Mouse (Mus musculus) neural tube, embryonic 13.5 days (tissue): Measurements from ENCODE around the gene Hip1. TPM values are rescaled to one million over a fixed set of nuclear protein-coding genes. Genes with fewer than 3 reads are reported as not detected.

Experiments used
- ATAC-seq: fragments of 200-750 bp; cut with Nextera tagmentation; 2 replicates; pipeline ENCODE4 v1.8.0; 2017; ENCODE audit warnings: low read depth, mild to moderate bottlenecking, moderate TSS enrichment, moderate library complexity
- H3K27ac ChIP-seq: fragments of 300-500 bp; sonication (generic); replicated peaks from 2 replicates; pipeline ENCODE4 v1.5.1; 2015; ENCODE audit warnings: moderate library complexity, mild to moderate bottlenecking, inconsistent platforms
- H3K27me3 ChIP-seq: fragments of 300-500 bp; sonication (generic); 2 replicates; pipeline ENCODE4 v1.6.1; 2015; ENCODE audit warnings: mild to moderate bottlenecking, inconsistent platforms
- H3K36me3 ChIP-seq: fragments of 300-500 bp; sonication (generic); 2 replicates; pipeline ENCODE4 v1.6.1; 2015; ENCODE audit warnings: mild to moderate bottlenecking, inconsistent platforms
- H3K4me1 ChIP-seq: fragments of 300-500 bp; sonication (generic); replicated peaks from 2 replicates; pipeline ENCODE4 v1.6.1; 2015; ENCODE audit warnings: inconsistent platforms
- H3K4me2 ChIP-seq: fragments of 300-500 bp; sonication (generic); 2 replicates; pipeline ENCODE4 v1.6.1; 2015; ENCODE audit warnings: inconsistent platforms, mild to moderate bottlenecking, moderate library complexity
- H3K4me3 ChIP-seq: fragments of 300-500 bp; sonication (generic); 2 replicates; pipeline ENCODE4 v1.5.1; 2015; ENCODE audit warnings: mild to moderate bottlenecking, inconsistent platforms
- H3K9ac ChIP-seq: fragments of 300-500 bp; sonication (generic); 2 replicates; pipeline ENCODE4 v1.6.1; 2015; ENCODE audit warnings: moderate library complexity, mild to moderate bottlenecking, inconsistent platforms
- H3K9me3 ChIP-seq: fragments of 300-500 bp; sonication (generic); 2 replicates; pipeline ENCODE4 v1.6.1; 2016; ENCODE audit warnings: inconsistent platforms
- WGBS: fragments of 180-500 bp; shearing (Covaris S2); methylation state at CpG from one replicate; pipeline ENCODE4 v1.1.7; 2015; 5-methylcytosine and 5-hydroxymethylcytosine counted together
- polyA plus RNA-seq: library from polyadenylated mRNA; unstranded; fragments of >200 nt; fragmentation: Nextera tagmentation; extraction: Ambion mirVana; gene quantifications from 2 replicates; pipeline ENCODE4 v1.2.1, GENCODE M21; 2015

Gene Hip1
- polyA plus RNA-seq, 1 experiment from 2014 or later: 48.6 TPM

GRCm38 (mm10) chr5:135505442-135505841 is 39.5 kb downstream of the Hip1 start:
- H3K36me3 ChIP-seq: no peaks in the 10 kb centered on the region
- 71% methylated on average over 5 of the region's 5 CpGs for WGBS
- H3K4me3 ChIP-seq: no peak overlapping the region
- no peaks in the 10 kb centered on the region for H3K9me3 ChIP-seq
- no peak overlapping the region for H3K9ac ChIP-seq
- ATAC-seq: no peak
- H3K4me2 ChIP-seq: no peak overlapping the region
- no peaks in the 10 kb centered on the region for H3K27me3 ChIP-seq
- H3K4me1 ChIP-seq: peaks cover 46% of the 10 kb centered on the region
- H3K27ac ChIP-seq: no peak overlapping the region

- no peak for ATAC-seq
- H3K36me3 ChIP-seq: no peaks in the 10 kb centered on the region
- H3K9ac ChIP-seq: no peak overlapping the region
- no peak overlapping the region for H3K4me3 ChIP-seq
- H3K4me2 ChIP-seq: no peak overlapping the region
- peaks cover 30% of the 10 kb centered on the region for H3K4me1 ChIP-seq
- H3K27ac ChIP-seq: peak overlapping the region; percentile 19; the same call in 1 of the 2 replicates
- WGBS: 60% methylated on average over 7 of the region's 7 CpGs
- H3K9me3 ChIP-seq: no peaks in the 10 kb centered on the region
- H3K27me3 ChIP-seq: no peaks in the 10 kb centered on the region
Measured at GRCm38 (mm10) chr5:135502931-135503330, 42.0 kb downstream of the Hip1 start.

GRCm38 (mm10) chr5:135502027-135502426 is 42.9 kb downstream of the Hip1 start:
- H3K27ac ChIP-seq: peak overlapping the region; percentile 76
- H3K4me2 ChIP-seq: no peak overlapping the region
- H3K27me3 ChIP-seq: no peaks in the 10 kb centered on the region
- H3K4me1 ChIP-seq: peaks cover 29% of the 10 kb centered on the region
- H3K9ac ChIP-seq: no peak overlapping the region
- WGBS: 58% methylated on average over 8 of the region's 8 CpGs
- ATAC-seq: no peak
- no peak overlapping the region for H3K4me3 ChIP-seq
- no peaks in the 10 kb centered on the region for H3K9me3 ChIP-seq
- H3K36me3 ChIP-seq: no peaks in the 10 kb centered on the region

- Histone ChIP-seq H3K27me3 (no peaks in the 10 kb centered on the region), H3K4me1 (peaks cover 25% of the 10 kb centered on the region), H3K4me2 (no peak overlapping the region), H3K36me3 (no peaks in the 10 kb centered on the region), H3K4me3 (no peak overlapping the region), H3K9me3 (no peaks in the 10 kb centered on the region), H3K27ac (peak overlapping the region; percentile 43; the same call in 1 of the 2 replicates), H3K9ac (no peak overlapping the region)
- ATAC-seq: no peak
- 49% methylated on average over 3 of the region's 3 CpGs for WGBS
Measured at GRCm38 (mm10) chr5:135498914-135499313, 46.0 kb downstream of the Hip1 start.

DNA sequence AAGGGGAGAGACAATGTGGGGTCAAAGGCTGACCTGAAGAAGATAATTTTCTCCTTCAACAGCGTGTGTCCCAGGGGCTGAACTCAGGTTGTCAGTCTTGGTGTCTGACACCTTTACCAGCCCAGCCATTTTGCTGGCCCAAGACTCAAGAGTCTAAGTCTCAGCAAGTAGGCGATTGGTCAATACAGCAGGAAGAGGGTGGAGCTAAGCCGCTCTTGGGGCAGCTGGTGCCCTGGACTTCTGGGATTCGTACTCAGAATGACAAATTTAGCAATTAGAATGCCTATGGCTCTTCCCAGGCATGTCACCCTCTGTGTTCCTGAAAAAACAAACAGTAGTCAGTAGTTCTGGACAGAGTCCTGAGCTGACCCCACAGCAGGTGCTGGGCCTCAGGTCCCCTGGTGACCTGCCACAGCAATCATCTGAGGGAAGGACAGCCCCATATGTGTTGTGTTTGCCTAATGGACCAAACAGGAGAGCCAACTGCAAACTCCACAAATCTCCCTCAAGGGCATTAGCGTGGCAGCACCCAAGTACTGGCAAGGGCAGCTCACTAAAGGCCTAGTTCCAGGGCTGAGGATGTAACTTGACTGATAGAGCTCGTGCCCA is 47.5 kb downstream of the Hip1 start:
- no peaks in the 10 kb centered on the region for H3K27me3 ChIP-seq
- H3K4me1 ChIP-seq: peaks cover 25% of the 10 kb centered on the region
- no peak overlapping the region for H3K4me3 ChIP-seq
- no peak overlapping the region for H3K9ac ChIP-seq
- no peak overlapping the region for H3K4me2 ChIP-seq
- WGBS: 61% methylated on average over 6 of the region's 6 CpGs
- ATAC-seq: no peak
- peak overlapping the region; percentile 15 for H3K27ac ChIP-seq
- H3K36me3 ChIP-seq: no peaks in the 10 kb centered on the region
- no peaks in the 10 kb centered on the region for H3K9me3 ChIP-seq

DNA sequence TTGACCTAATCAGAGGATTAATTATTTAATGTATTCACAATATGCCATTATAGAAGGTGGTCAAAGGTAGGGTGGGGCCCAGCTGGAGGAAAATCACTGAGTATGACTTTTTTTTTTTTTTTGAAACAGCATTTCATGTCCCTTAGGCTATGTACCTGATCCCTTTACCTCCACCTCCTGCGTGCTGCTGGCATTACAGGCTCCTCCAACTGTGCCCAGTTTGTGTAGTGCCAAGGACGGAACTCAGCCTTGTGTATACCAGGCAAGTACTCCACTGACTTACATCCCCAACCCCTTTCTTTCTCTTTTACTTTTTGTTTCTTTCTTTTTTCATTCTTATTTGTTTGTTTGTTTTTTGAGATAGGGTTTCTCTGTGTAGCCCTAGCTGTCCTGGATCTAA is 48.4 kb downstream of the Hip1 start:
- H3K9me3 ChIP-seq: no peaks in the 10 kb centered on the region
- no peak overlapping the region for H3K9ac ChIP-seq
- H3K4me3 ChIP-seq: no peak overlapping the region
- H3K4me1 ChIP-seq: peaks cover 18% of the 10 kb centered on the region
- H3K27ac ChIP-seq: no peak overlapping the region
- H3K27me3 ChIP-seq: no peaks in the 10 kb centered on the region
- WGBS: 82% methylated on average over 2 of the region's 2 CpGs
- no peak overlapping the region for H3K4me2 ChIP-seq
- no peak for ATAC-seq
- no peaks in the 10 kb centered on the region for H3K36me3 ChIP-seq

DNA sequence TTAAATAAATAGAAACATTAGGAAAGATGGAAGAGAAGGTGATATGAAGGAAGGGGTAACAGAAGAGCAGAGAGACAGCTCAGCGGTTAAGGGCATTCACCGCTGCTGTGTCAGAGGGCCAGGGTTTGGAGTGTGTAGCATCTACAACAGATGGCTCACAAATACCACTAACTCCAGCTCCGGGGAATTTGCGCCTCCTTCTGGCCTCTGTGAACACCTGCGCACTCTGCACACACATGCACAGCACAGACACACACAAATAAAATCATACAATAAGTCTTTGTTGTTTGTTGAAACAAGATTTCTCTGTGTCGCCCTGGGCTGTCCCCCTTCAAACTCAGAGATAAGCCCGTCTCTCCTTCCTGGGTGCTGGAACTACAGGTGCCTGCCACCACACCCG is 49.4 kb downstream of the Hip1 start:
- H3K4me3 ChIP-seq: no peak overlapping the region
- peaks cover 13% of the 10 kb centered on the region for H3K4me1 ChIP-seq
- WGBS: 99% methylated on average over 8 of the region's 8 CpGs
- no peaks in the 10 kb centered on the region for H3K27me3 ChIP-seq
- ATAC-seq: no peak
- H3K27ac ChIP-seq: no peak overlapping the region
- H3K36me3 ChIP-seq: no peaks in the 10 kb centered on the region
- H3K4me2 ChIP-seq: no peak overlapping the region
- H3K9me3 ChIP-seq: no peaks in the 10 kb centered on the region
- H3K9ac ChIP-seq: no peak overlapping the region

DNA sequence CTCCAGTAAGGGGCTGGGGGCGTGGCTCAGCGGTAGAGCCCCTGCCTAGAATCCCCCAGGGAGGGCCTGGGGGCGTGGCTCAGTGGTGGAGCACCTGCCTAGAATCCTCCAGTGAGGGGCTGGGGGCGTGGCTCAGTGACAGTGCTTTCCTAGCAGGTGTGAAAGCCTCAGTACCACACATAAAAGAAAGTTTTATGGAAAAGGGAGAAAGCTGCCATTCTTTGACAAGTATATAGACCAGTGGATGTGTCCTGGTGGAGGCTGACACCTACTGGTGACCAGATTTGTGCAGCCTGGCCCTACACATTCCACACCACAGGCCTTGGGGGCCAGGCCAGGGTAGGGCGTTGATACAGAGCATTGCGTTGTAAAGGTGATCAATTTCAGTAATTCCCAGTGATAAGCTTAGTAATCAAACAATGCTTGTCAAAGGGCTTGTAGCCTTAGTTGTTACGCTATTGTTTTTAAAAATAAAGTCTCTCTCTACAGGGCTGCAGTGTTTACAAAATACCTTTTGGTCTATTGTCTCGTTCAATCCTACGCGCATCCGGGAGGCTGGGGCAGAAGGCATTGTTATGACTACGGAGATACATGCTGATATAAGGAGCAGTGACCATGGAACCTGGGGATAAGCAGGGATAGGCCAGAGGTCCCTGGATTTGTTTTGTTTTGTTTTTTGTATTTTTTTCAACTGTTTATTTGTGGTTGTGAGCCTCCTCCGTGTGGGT is 50.6 kb downstream of the Hip1 start:
- 86% methylated on average over 13 of the region's 13 CpGs for WGBS

DNA sequence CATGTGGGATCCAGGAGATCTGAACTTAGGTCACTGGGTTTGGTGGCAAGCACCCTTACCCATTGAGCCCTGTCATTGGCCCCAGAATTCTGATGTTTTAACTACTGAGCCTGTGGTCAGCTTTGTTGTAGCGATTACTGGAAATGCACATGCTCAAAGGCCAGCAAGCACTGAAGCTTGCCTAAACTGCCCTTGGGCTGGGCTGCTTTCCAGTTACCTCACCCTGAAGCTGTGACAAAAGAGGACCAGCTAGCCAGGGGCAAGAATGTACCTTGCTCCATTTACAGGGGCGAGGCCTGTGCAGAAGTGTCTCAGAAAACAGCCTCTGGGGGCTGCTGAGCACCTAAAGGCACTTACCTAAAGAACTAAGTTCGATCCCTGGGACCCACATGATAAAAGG is 51.8 kb downstream of the Hip1 start:
- Histone ChIP-seq H3K4me3 (no peak overlapping the region), H3K36me3 (no peaks in the 10 kb centered on the region), H3K27ac (no peak overlapping the region), H3K27me3 (no peaks in the 10 kb centered on the region), H3K4me1 (peaks cover 23% of the 10 kb centered on the region), H3K4me2 (no peak overlapping the region), H3K9ac (no peak overlapping the region), H3K9me3 (no peaks in the 10 kb centered on the region)
- 90% methylated on average over 3 of the region's 3 CpGs for WGBS
- ATAC-seq: no peak

More for the DNA sequence above, 50.6 kb downstream of the Hip1 start:
- ATAC-seq: no peak
- no peak overlapping the region for H3K27ac ChIP-seq
- no peak overlapping the region for H3K9ac ChIP-seq
- no peak overlapping the region for H3K4me3 ChIP-seq
- H3K9me3 ChIP-seq: no peaks in the 10 kb centered on the region
- H3K36me3 ChIP-seq: no peaks in the 10 kb centered on the region
- no peaks in the 10 kb centered on the region for H3K27me3 ChIP-seq
- no peak overlapping the region for H3K4me2 ChIP-seq
- H3K4me1 ChIP-seq: peaks cover 22% of the 10 kb centered on the region

DNA sequence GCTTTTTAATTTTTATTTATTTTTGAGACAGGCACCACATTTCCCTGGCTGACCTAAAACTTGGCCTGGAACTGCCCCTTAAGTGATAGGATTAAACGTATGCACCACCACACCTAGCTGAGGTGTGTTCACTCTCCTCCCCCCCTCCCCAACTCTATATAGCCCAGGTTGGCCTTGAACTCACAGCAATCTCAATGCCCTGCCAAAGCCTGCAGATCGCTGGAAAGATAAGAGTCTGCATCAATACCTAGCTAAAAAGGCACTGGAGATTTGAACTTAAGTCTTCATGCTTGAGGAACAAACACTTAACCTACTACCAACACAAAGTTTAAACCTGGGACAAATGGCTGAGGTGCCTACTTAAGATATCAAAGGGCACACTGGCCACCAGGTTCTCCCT is 52.8 kb downstream of the Hip1 start:
- no peaks in the 10 kb centered on the region for H3K9me3 ChIP-seq

DNA sequence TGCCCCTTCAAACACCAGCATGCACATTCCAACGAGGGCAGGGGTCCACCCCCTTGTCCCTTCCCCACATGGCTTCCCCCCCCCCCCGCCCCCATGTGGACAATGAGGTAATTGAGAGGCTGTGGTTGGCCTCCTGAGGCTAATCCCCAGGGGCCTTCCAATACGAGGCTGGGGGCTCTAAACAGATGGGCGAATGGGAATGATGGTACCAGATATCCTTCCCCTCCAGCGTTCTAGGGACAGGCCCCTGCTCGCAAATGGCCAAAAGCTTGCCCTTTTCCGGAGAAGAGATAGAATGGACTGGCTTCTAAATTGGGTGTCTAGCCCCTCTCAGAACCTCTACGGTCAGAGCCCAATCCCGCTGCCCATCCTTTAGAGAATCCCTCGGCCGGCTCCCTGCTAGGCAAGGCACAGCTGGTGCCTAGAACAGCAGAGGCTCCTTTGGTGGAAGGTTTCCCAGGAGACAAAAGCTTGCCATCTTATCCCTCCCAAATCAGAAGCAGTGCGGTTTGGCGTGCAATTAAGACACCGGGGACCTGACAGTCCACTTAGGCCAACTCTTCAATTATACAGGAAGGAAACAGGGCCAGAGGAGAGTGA is 55.1 kb downstream of the Hip1 start:
- no peaks in the 10 kb centered on the region for H3K27me3 ChIP-seq
- no peaks in the 10 kb centered on the region for H3K9me3 ChIP-seq
- H3K27ac ChIP-seq: peak overlapping the region; percentile 96
- H3K4me1 ChIP-seq: peaks cover 45% of the 10 kb centered on the region
- peak; percentile 23; the same call in 1 of the 2 replicates for ATAC-seq
- H3K36me3 ChIP-seq: no peaks in the 10 kb centered on the region
- WGBS: 1% methylated on average over 14 of the region's 14 CpGs
- H3K4me2 ChIP-seq: peak overlapping the region; percentile 93
- peak overlapping the region; percentile 80 for H3K9ac ChIP-seq
- peak overlapping the region; percentile 64 for H3K4me3 ChIP-seq

More for the DNA sequence above, 52.8 kb downstream of the Hip1 start:
- no peaks in the 10 kb centered on the region for H3K36me3 ChIP-seq
- H3K4me1 ChIP-seq: peaks cover 26% of the 10 kb centered on the region
- H3K27me3 ChIP-seq: no peaks in the 10 kb centered on the region
- no peak overlapping the region for H3K9ac ChIP-seq
- no peak overlapping the region for H3K27ac ChIP-seq
- no peak for ATAC-seq
- H3K4me2 ChIP-seq: no peak overlapping the region
- 97% methylated on average over 2 of the region's 2 CpGs for WGBS
- H3K4me3 ChIP-seq: no peak overlapping the region

- Histone ChIP-seq H3K9ac (peak overlapping the region; percentile 80), H3K36me3 (no peaks in the 10 kb centered on the region), H3K4me3 (peak overlapping the region; percentile 64), H3K4me1 (peaks cover 45% of the 10 kb centered on the region), H3K27ac (peak overlapping the region; percentile 96), H3K4me2 (peak overlapping the region; percentile 93), H3K9me3 (no peaks in the 10 kb centered on the region), H3K27me3 (no peaks in the 10 kb centered on the region)
- WGBS: under 1% methylated on average over 51 of the region's 59 CpGs
- peak; percentile 82 for ATAC-seq
Measured at GRCm38 (mm10) chr5:135488881-135489694, 55.8 kb downstream of the Hip1 start.
